Mouse (Mus musculus): ENCODE measurements around the gene Lrch1. TPM values are rescaled to one million over a fixed set of nuclear protein-coding genes. Genes with fewer than 3 reads are reported as not detected.

The Lrch1 gene
- polyA plus RNA-seq, 1 experiment, result 13.6 TPM

DNA sequence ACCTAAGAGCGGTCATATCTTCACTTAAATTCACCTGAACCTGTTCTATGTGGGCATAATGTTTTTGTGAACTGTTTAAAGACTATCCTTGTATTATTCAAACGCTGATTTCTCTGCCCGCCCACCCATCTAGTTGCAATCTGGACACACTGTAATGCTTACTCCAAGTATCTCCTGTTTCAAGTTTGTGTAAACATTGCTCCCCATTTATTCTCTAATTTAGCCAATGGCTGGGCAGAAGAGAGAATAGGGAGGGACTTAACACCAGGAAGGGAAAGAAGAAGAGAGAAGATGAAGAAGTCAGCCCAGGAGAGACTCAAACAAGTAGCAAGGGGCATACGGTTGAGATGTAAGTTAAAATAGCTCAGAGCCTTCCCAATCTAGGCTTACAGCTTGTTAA, 31.0 kb downstream of the Lrch1 start:
- Histone ChIP-seq H3K4me3 (ENCODE audit: insufficient read depth, low read length) (no peak overlapping the region), H3K27ac (ENCODE audit: insufficient read depth, low read length) (no peak overlapping the region), H3K4me1 (ENCODE audit: control insufficient read depth, insufficient read depth, low read length) (peaks cover 5% of the 10 kb centered on the region)
- TF ChIP-seq CTCF (IDR thresholded peaks at IDR 0.05; ENCODE audit: extremely low read depth, insufficient read depth, low read length), result no peak
- TF ChIP-seq POLR2A (IDR thresholded peaks at IDR 0.05; ENCODE audit: extremely low read depth, insufficient read depth, low read length), result no peak

- TF ChIP-seq POLR2A (IDR thresholded peaks at IDR 0.05; ENCODE audit: extremely low read depth, insufficient read depth, low read length) (no peak), CTCF (IDR thresholded peaks at IDR 0.05; ENCODE audit: extremely low read depth, insufficient read depth, low read length) (no peak)
- H3K27ac ChIP-seq (ENCODE audit: insufficient read depth, low read length), result no peak overlapping the region
- peaks cover 5% of the 10 kb centered on the region for H3K4me1 ChIP-seq (ENCODE audit: control insufficient read depth, insufficient read depth, low read length)
- H3K4me3 ChIP-seq (ENCODE audit: insufficient read depth, low read length), result no peak overlapping the region
These were observed 31.6 kb downstream of the Lrch1 start for GRCm38 (mm10) chr14:74916075-74916474.

DNA sequence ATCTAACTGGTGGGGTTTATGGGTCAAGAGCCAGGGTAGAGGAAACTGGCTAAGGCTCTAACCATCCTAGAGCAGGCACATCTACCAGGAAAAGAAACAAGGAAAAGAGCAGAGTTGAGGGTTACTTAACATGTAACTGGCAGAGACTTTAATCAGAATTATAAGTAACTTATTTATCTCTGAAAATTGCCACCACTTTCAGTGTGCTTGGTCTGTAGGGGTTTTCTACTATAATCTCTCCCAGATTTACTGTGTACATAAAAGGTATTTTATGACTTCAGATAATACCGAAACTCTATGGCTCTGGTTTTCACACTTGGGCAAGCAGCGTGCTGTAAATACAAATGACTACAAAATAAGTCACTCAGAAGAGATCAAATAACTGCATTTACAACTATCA, 32.0 kb downstream of the Lrch1 start:
- H3K4me3 ChIP-seq (ENCODE audit: insufficient read depth, low read length), result no peak overlapping the region
- TF ChIP-seq POLR2A (IDR thresholded peaks at IDR 0.05; ENCODE audit: extremely low read depth, insufficient read depth, low read length), result no peak
- peaks cover 5% of the 10 kb centered on the region for H3K4me1 ChIP-seq (ENCODE audit: control insufficient read depth, insufficient read depth, low read length)
- H3K27ac ChIP-seq (ENCODE audit: insufficient read depth, low read length), result no peak overlapping the region

GRCm38 (mm10) chr14:74915025-74915424, 32.7 kb downstream of the Lrch1 start:
- no peak overlapping the region for H3K27ac ChIP-seq (ENCODE audit: insufficient read depth, low read length)
- peaks cover 5% of the 10 kb centered on the region for H3K4me1 ChIP-seq (ENCODE audit: control insufficient read depth, insufficient read depth, low read length)
- no peak overlapping the region for H3K4me3 ChIP-seq (ENCODE audit: insufficient read depth, low read length)
- TF ChIP-seq CTCF (IDR thresholded peaks at IDR 0.05; ENCODE audit: extremely low read depth, insufficient read depth, low read length) (no peak), POLR2A (IDR thresholded peaks at IDR 0.05; ENCODE audit: extremely low read depth, insufficient read depth, low read length) (no peak)

GRCm38 (mm10) chr14:74913381-74914230, 34.1 kb downstream of the Lrch1 start:
- TF ChIP-seq CTCF (IDR thresholded peaks at IDR 0.05; ENCODE audit: extremely low read depth, insufficient read depth, low read length) (no peak), POLR2A (IDR thresholded peaks at IDR 0.05; ENCODE audit: extremely low read depth, insufficient read depth, low read length) (no peak)
- Histone ChIP-seq H3K27ac (ENCODE audit: insufficient read depth, low read length) (peak overlapping the region; percentile 79), H3K4me1 (ENCODE audit: control insufficient read depth, insufficient read depth, low read length) (peaks cover 3% of the 10 kb centered on the region; the same call in 1 of the 2 replicates), H3K4me3 (ENCODE audit: insufficient read depth, low read length) (no peak overlapping the region)

- no peak overlapping the region for H3K4me3 ChIP-seq (ENCODE audit: insufficient read depth, low read length)
- TF ChIP-seq CTCF (IDR thresholded peaks at IDR 0.05; ENCODE audit: extremely low read depth, insufficient read depth, low read length) (no peak), POLR2A (IDR thresholded peaks at IDR 0.05; ENCODE audit: extremely low read depth, insufficient read depth, low read length) (no peak)
- H3K4me1 ChIP-seq (ENCODE audit: control insufficient read depth, insufficient read depth, low read length), result peaks cover 7% of the 10 kb centered on the region; the same call in 1 of the 2 replicates
- H3K27ac ChIP-seq (ENCODE audit: insufficient read depth, low read length), result no peak overlapping the region
These were observed 37.3 kb downstream of the Lrch1 start for GRCm38 (mm10) chr14:74910363-74910762.

- Histone ChIP-seq H3K4me1 (ENCODE audit: control insufficient read depth, insufficient read depth, low read length) (peaks cover 5% of the 10 kb centered on the region; the same call in 1 of the 2 replicates), H3K27ac (ENCODE audit: insufficient read depth, low read length) (no peak overlapping the region), H3K4me3 (ENCODE audit: insufficient read depth, low read length) (no peak overlapping the region)
- TF ChIP-seq POLR2A (IDR thresholded peaks at IDR 0.05; ENCODE audit: extremely low read depth, insufficient read depth, low read length), result no peak
- TF ChIP-seq CTCF (IDR thresholded peaks at IDR 0.05; ENCODE audit: extremely low read depth, insufficient read depth, low read length), result no peak
These were observed 38.7 kb downstream of the Lrch1 start for GRCm38 (mm10) chr14:74909021-74909420.

DNA sequence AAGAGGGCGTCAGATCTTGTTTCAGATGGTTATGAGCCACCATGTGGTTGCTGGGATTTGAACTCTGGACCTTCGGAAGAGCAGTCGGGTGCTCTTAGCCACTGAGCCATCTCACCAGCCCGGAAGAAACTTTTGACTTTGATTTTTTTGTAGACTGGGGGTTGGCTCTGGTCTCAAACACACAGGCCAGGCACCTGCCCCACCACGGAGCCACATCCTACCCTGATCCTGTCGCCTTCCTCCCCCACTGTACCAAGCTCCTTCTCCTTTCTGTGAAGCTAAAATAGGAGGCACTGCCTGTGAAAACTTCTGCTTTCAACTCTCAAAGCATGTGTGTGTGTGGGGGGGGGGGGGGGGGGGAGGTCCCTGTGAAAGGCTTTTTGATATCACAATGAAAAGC, 39.4 kb downstream of the Lrch1 start:
- H3K27ac ChIP-seq (ENCODE audit: insufficient read depth, low read length), result no peak overlapping the region
- H3K4me1 ChIP-seq (ENCODE audit: control insufficient read depth, insufficient read depth, low read length), result peaks cover 5% of the 10 kb centered on the region; the same call in 1 of the 2 replicates
- TF ChIP-seq CTCF (IDR thresholded peaks at IDR 0.05; ENCODE audit: extremely low read depth, insufficient read depth, low read length), result no peak
- no peak for TF ChIP-seq POLR2A (IDR thresholded peaks at IDR 0.05; ENCODE audit: extremely low read depth, insufficient read depth, low read length)
- no peak overlapping the region for H3K4me3 ChIP-seq (ENCODE audit: insufficient read depth, low read length)

DNA sequence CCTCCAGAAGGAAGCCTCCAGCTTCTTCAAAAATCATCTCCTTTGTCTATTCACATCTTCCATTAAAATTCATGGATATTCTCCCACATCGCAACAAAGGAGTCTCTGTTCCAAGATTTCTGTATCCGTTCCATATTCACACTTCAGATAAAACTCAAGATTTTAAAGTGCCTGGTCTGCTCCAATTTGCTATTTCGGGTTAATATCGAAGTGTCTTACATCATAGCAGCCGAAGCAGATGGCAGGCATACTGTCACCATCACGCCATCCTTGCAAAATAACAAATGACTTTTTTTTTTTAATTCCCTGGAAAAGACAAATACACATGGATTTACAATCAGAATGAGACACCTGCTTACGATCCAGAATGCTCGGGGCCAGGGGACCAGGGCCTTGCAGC, 40.0 kb downstream of the Lrch1 start:
- TF ChIP-seq POLR2A (IDR thresholded peaks at IDR 0.05; ENCODE audit: extremely low read depth, insufficient read depth, low read length), result no peak
- no peak for TF ChIP-seq CTCF (IDR thresholded peaks at IDR 0.05; ENCODE audit: extremely low read depth, insufficient read depth, low read length)
- H3K27ac ChIP-seq (ENCODE audit: insufficient read depth, low read length), result 0 out of 2 replicates have a peak overlapping the region, but pooled peaks have one; percentile 15
- H3K4me3 ChIP-seq (ENCODE audit: insufficient read depth, low read length), result no peak overlapping the region
- H3K4me1 ChIP-seq (ENCODE audit: control insufficient read depth, insufficient read depth, low read length), result peaks cover 5% of the 10 kb centered on the region; the same call in 1 of the 2 replicates

DNA sequence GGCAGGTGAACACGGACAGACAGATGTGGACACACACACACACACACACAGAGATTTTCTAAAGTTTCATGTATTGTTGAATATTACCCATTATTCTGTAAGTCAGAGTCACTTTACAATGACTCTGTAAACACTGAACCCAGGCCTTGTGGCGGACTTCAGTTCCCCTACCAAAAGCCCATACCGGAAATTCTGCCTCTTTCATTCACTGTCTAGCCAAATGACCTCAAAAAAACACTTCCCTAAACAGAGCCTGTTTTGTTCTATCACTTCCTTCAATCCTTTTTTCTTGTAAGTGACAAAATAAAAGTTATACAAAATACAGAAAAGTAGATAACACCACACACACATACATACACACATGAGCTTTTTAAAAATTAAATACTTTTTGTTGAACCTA, 41.7 kb downstream of the Lrch1 start:
- Histone ChIP-seq H3K4me3 (ENCODE audit: insufficient read depth, low read length) (no peak overlapping the region), H3K4me1 (ENCODE audit: control insufficient read depth, insufficient read depth, low read length) (peaks cover 5% of the 10 kb centered on the region; the same call in 1 of the 2 replicates), H3K27ac (ENCODE audit: insufficient read depth, low read length) (no peak overlapping the region)
- TF ChIP-seq CTCF (IDR thresholded peaks at IDR 0.05; ENCODE audit: extremely low read depth, insufficient read depth, low read length) (no peak), POLR2A (IDR thresholded peaks at IDR 0.05; ENCODE audit: extremely low read depth, insufficient read depth, low read length) (no peak)
